Mouse (Mus musculus) thymus, adult 2 months (tissue): ENCODE measurements around the gene Lamc2. TPM values are rescaled to one million over a fixed set of nuclear protein-coding genes. Genes with fewer than 3 reads are reported as not detected.

Source experiments
- DNase-seq: peaks from one replicate; pipeline ENCODE4 v3.0.0; 2021
- H3K27ac ChIP-seq: fragments of 200-500 bp; 2 replicates; pipeline ENCODE4 v1.5.1; 2012; ENCODE audit warnings: low read length, control low read depth; ENCODE audit not compliant: control insufficient read depth, insufficient read depth
- H3K27me3 ChIP-seq: fragments of 200-500 bp; 2 replicates; pipeline ENCODE4 v1.6.1; 2012; ENCODE audit warnings: mild to moderate bottlenecking, low read length, moderate library complexity, mixed read lengths; ENCODE audit not compliant: control insufficient read depth, insufficient read depth
- H3K36me3 ChIP-seq: fragments of 200-500 bp; 2 replicates; pipeline ENCODE4 v1.6.1; 2012; ENCODE audit warnings: mild to moderate bottlenecking, low read length, moderate library complexity; ENCODE audit not compliant: control insufficient read depth, insufficient read depth
- H3K4me1 ChIP-seq: fragments of 200-500 bp; replicated peaks from 2 replicates; pipeline ENCODE4 v1.6.1; 2012; ENCODE audit warnings: low read length; ENCODE audit not compliant: control insufficient read depth, insufficient read depth
- H3K4me3 ChIP-seq: fragments of 200-500 bp; 2 replicates; pipeline ENCODE4 v1.5.1; 2012; ENCODE audit warnings: mild to moderate bottlenecking, low read length, control low read depth, moderate library complexity; ENCODE audit not compliant: control insufficient read depth, insufficient read depth
- CTCF ChIP-seq: fragments of 200-500 bp; IDR thresholded peaks from 2 replicates; pipeline ENCODE4 v1.5.1; 2012; ENCODE audit warnings: mild to moderate bottlenecking, control low read depth, low read length, moderate library complexity, borderline replicate concordance; ENCODE audit not compliant: control insufficient read depth, poor library complexity, insufficient read depth; ENCODE audit errors: extremely low read depth
- POLR2A ChIP-seq: fragments of 200-500 bp; IDR thresholded peaks from 2 replicates; pipeline ENCODE4 v1.6.1; 2012; ENCODE audit warnings: mild to moderate bottlenecking, low read length, control low read depth, moderate library complexity; ENCODE audit not compliant: control insufficient read depth, poor library complexity, insufficient read depth; ENCODE audit errors: extremely low read depth
- WGBS: fragments of 180-500 bp; shearing (Covaris S2); methylation state at CpG from one replicate; pipeline ENCODE4 v1.1.7; 2018; 5-methylcytosine and 5-hydroxymethylcytosine counted together
- polyA plus RNA-seq: library from polyadenylated mRNA; depleted of rRNA; stranded (reverse); fragments of >200 nt; gene quantifications from 2 replicates; pipeline ENCODE4 v1.2.3, GENCODE M21; 2012

Gene Lamc2
- polyA plus RNA-seq, 1 experiment, result 9.9 TPM

DNA sequence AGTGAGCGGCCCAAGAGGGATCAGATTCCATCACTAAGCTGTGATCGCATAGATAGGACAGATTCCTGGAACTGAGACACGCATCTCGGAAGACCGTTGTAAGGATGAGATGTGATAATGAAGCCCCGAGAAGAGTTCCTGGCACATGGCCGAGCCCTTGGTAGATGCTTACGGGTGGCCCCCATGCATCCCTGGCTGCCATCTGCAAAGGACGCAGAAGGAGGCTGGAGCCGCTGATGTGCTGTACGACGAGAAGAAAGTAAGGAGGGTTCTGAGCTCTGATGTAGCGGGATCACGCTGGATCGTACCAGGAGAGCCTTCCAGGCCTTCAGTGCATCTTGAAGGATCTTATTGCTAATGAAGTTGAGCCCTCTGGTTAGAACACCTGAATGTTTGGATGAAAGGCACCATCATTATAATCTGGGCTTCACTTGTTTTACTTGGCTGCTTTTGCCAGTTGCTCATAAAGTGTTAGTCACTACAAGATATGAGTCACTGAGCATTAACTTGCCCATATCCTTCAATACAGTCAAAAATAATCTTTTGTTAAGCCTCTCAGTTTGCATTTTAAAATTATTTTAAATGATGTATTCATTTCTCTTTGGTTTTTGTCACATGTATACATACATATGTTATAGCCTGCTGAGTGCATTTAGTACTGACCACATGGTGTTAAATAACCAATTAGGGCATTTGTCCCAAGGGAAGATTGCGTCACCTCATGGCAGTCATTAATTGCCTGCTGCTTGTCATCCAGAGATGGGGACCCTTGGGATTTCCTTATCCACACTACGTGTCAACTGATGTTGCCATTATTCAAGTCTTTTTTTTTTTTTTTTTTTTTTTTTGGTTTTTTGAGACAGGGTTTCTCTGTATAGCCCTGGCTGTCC lies 83.7 kb downstream of the Lamc2 start:
- no peaks in the 10 kb centered on the region for H3K4me1 ChIP-seq
- H3K27ac ChIP-seq, result no peak overlapping the region
- WGBS, result 98% methylated on average over 17 of the region's 17 CpGs

DNA sequence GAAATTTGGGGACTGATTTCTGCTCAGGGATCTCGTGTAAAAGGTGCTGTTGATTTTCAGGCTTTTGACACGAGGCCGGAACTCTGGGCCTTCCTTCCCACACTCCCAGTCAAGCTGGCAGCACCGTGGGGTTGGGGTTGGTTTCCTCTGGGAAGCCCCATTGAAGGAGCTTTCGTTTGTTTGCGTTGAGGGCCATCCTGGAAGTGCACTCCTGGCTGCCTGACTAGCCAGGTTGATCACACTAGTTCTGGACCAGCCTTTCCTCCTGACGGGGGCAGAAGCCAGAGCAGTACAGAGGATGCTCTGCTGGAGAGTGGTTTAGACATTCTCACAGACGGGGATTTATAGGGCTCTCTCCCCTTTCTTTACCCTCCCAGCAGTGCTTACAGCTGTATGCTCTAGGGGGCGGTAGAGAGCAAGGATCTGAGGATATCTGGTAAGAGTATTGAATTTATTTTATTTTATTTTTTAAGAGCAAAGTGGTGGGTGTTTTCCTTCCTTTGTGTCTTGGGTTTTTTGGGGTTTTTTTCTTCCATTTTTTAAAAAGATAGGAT lies 84.8 kb downstream of the Lamc2 start:
- Histone ChIP-seq H3K4me1 (no peaks in the 10 kb centered on the region; the same call in 1 of the 2 replicates), H3K36me3 (no peaks in the 10 kb centered on the region), H3K4me3 (no peak overlapping the region), H3K27ac (no peak overlapping the region), H3K27me3 (no peaks in the 10 kb centered on the region)
- peak; percentile 73 for DNase-seq
- WGBS, result 24% methylated on average over 9 of the region's 9 CpGs
- TF ChIP-seq POLR2A, result no peak
- TF ChIP-seq CTCF, result peak; percentile 33; the same call in 1 of the 2 replicates

More for the DNA sequence above, 83.7 kb downstream of the Lamc2 start:
- DNase-seq, result no peak
- Histone ChIP-seq H3K36me3 (no peaks in the 10 kb centered on the region), H3K4me3 (no peak overlapping the region), H3K27me3 (no peaks in the 10 kb centered on the region)
- TF ChIP-seq CTCF (no peak), POLR2A (no peak)

DNA sequence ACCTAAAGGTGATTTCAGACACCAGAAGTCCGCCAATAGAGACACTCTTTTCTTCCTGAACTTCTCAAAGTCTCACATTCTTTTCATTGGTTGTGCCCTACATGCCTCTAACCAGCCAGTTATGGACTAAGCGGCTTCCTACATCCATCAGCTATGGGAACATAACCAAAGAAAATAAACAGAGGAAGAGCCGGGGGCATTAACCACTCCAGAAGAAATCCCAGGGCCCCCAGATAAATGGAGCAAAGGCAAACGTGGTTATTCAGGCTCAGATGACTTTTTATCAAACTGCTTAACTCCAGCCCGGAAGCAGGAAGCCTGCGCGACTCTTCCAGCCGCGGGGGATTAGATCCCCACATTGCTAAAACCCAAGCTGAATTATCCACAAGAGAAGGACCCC lies 85.3 kb downstream of the Lamc2 start:
- Histone ChIP-seq H3K36me3 (no peaks in the 10 kb centered on the region), H3K4me1 (peaks cover 5% of the 10 kb centered on the region; the same call in 1 of the 2 replicates), H3K4me3 (no peak overlapping the region), H3K27me3 (no peaks in the 10 kb centered on the region), H3K27ac (no peak overlapping the region)
- WGBS, result 42% methylated on average over 9 of the region's 9 CpGs
- TF ChIP-seq CTCF (no peak), POLR2A (no peak)
- no peak for DNase-seq

- Histone ChIP-seq H3K4me3 (no peak overlapping the region), H3K4me1 (peaks cover 6% of the 10 kb centered on the region; the same call in 1 of the 2 replicates), H3K27me3 (no peaks in the 10 kb centered on the region), H3K27ac (no peak overlapping the region), H3K36me3 (no peaks in the 10 kb centered on the region)
- no peak for DNase-seq
- 92% methylated on average over 11 of the region's 11 CpGs for WGBS
- TF ChIP-seq CTCF (no peak), POLR2A (no peak)
Measured at GRCm38 (mm10) chr1:153098586-153098985, 87.7 kb downstream of the Lamc2 start.

- no peak overlapping the region for H3K27ac ChIP-seq
- 92% methylated on average over 6 of the region's 6 CpGs for WGBS
- no peak overlapping the region for H3K4me3 ChIP-seq
- no peak for DNase-seq
- H3K36me3 ChIP-seq, result no peaks in the 10 kb centered on the region
- H3K4me1 ChIP-seq, result peaks cover 6% of the 10 kb centered on the region; the same call in 1 of the 2 replicates
- TF ChIP-seq POLR2A (no peak), CTCF (no peak)
- H3K27me3 ChIP-seq, result no peaks in the 10 kb centered on the region
Measured at GRCm38 (mm10) chr1:153097017-153097675, 89.1 kb downstream of the Lamc2 start.
